Mouse (Mus musculus): ENCODE measurements around the gene D5Ertd579e.

The D5Ertd579e gene

DNA sequence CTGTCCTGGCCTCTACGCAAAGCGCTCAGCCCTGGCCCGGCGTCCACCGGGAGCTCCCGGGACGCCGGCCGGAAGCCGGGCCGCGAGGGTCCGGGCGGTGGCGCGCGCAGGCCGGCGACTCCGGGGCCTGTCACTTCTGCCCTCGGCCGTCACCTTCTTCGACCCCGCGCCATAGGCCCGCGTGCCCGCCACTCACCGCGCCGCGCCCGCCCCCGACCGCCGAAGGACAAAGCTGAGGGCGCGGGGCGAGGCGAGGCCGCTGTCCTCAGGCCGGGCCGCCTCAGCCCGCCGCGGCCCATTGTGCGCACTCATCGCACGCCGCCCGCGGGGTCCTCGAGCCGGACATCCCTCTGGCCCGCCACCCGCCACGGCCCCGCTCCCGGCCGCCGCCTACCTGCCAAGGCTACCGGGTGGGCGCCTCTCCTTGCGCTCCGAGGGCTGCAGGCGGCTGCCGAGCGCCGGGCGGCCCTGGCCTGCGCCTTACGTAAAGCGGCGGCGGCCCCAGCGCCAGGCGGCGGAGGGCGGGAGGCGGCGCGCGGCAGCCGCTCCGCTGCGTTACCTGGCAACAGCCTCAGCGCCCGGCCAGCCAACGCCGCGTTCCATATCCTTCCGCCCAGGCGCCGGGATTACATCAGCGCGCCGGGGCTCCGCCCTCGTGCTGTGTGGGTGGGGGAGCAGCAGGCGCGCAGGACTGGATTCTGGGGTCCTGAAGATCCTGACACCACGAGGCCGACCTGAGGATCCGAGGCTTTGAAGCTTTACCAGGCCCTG is at the start of gene D5Ertd579e:
Gene D5Ertd579e (minus strand): TSS at position 564 of the 771 bp plus-strand sequence.
- DNase-seq (ENCODE audit: low spot score): peak; percentile 88

DNA sequence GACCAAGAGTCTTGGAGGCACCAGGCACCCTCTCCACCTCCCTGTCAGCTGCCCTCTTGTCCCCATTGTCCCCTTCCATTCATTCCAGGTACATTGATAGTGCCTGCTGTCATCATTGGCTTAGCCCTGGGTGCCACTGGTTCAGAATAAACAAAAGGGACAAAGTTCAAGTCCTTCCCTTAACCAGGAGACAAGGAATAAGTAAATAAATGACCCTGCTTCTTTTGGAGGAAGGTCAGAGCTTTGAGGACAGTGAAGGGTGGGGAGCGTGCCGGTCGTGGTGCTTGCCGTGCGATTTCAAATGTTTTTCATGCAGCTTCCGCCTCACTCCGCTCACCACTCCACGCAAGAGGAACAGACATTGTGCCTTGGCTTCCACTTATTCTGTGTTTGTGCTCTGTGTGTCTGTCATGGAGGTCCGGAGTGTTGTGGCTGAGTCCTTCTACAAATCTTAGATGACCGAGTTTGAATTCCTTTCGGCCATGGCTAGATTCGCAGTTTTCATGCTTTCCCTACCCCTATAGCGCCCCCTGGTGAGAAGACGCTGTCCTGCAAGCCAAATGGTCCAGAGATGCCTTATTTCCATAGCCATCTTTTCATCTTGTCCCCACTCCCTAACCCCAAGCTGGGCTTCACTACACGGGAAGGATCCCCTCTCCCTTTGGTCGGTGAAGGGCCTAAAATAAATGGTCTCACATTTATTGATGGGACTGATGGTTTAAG is 46.5 kb upstream of the D5Ertd579e start:
- peak; percentile 79 for DNase-seq (ENCODE audit: low spot score)

DNA sequence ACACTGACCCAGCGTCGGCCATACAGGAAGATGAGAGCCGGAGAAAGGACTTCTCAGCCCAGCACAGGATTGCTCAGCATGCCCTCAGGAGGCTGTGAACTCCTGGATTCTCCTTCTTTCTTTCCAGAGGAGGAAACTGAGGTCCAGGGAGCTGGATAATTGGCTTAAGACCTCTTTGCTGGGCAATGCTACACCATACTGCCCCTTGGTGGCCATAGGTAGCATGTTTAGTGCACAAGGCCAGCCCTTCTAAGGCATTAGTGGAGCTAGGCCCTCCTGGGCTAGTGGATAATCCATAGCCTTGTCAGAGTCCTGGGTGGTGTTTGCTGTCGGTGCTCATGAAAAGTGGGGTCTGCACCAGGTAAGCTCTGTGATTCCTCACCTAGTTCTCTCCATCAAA is 44.0 kb upstream of the D5Ertd579e start:
- DNase-seq (ENCODE audit: low spot score): no peak

DNA sequence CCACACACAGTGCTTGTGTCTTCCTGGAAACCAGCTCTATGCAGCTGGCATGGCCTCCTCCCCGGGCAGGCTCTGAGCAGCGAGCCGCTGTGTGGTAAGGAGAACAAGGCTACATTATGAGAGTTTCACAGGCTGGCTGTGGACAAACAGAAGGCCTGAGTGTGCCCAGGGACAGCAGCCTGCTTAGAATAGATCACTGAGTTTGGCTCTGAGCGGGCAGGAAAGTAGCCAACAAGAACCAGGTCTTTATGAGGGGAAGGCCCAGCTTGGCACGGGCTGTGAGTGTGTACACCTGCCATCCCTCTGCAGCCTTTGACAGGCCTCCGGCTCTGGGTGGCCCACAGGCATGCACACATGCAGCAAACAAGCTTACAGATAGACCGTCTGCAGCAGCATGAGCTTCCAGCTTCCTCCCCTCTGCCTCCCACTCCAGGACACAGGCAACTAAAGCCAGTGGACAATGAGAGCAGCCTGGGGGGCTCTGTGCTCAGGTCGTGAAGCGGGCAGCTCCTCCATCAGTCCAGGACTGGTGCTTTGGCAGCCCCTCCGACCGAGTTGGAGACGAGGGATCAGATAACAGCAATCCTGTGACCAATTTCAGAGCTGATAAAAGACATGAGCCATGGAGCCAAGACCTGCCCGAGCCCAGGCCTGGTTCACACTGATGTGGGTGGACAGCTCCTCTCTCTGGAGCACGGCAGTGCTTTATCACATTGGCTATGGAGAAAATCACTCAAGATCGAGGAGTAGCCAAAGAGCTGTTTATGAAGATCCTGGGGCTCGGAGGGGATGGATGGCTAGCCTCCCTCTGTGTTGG is 43.2 kb upstream of the D5Ertd579e start:
- DNase-seq (ENCODE audit: low spot score): no peak

DNA sequence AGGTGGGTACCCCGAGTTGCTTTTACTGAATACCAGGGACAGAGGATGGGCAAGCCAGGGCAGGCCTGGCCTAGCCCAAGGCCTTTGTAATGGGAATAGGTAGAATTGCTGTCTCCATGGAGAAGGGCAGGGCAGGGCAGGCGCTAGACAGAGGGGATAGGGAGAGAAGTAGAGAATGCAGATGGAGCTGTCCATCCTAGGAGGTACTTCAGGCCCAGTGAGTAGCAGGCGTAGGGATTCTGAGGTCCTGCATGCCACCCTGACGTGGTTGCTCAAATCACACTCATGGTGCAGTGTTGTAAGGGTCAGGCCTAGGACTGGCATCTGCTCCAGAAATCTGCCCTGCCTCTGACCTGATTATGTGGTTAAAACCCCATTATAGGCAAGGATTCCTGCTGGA is 41.9 kb upstream of the D5Ertd579e start:
- DNase-seq (ENCODE audit: low spot score): no peak

DNA sequence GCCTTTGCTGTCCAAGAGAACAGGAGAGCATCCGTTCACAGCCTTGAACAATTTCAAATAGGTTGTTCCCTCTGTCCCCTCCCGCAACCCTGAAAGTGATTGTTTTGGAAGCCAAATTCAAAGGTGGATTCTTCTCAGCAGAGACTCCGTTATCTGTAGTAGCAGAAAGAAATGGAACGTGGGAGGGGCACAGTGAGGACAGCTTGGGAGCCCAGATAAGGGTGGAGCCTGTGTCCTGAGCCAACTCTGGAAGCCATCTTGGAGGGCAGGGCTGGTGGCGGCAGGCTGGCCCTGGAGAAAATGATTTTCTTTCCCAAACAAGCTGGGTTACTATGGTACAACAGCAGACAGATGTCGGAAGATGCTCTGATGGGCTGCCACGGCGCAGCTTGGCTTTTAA is 40.2 kb upstream of the D5Ertd579e start:
- peak; percentile 78 for DNase-seq (ENCODE audit: low spot score)

DNA sequence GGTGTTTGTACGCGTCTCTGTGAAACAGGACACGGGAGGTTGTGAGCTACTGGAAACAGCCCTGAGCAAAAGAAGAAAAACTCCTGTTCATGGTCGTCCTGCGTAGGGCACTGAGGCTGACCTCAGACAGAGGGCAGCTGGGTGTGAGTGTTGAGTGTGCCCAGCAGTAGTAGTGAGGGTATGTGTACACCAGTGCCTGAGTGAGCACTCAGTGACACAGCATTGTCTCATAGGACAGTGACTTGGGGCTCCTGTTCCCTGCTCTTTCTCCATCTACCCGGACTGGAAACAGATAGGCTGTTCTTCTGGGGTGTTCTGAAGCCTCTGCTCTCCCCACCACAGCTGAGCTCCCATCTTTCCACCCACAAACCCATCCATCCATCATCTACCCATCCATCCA is 39.3 kb upstream of the D5Ertd579e start:
- no peak for DNase-seq (ENCODE audit: low spot score)

- DNase-seq (ENCODE audit: low spot score): no peak
Observed at GRCm38 (mm10) chr5:36733405-36733804, 37.6 kb upstream of the D5Ertd579e start.

GRCm38 (mm10) chr5:36731901-36732652 is 36.3 kb upstream of the D5Ertd579e start:
- DNase-seq (ENCODE audit: low spot score): no peak

GRCm38 (mm10) chr5:36730689-36731088 is 34.9 kb upstream of the D5Ertd579e start:
- DNase-seq (ENCODE audit: low spot score): no peak

GRCm38 (mm10) chr5:36729923-36730322 is 34.1 kb upstream of the D5Ertd579e start:
- no peak for DNase-seq (ENCODE audit: low spot score)

DNA sequence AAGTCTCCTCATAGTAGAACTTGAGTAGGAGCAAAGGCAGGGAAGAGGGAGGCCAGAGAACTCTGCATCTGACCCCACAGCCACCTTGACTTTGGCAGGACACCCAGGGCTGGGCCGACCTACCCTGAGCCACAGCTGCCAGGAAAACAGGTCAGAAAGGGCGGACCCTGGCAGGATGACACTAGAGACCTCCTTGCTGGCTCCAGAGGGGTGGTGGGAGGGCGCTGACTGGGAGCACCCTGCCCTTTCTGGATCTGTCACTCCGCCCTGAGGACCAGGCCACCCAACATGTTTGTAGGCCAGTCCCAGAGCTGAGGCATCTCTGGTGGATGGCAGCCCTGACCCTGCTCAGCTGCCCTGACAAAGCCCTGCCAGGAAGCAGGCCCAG is 33.3 kb upstream of the D5Ertd579e start:
- no peak for DNase-seq (ENCODE audit: low spot score)

- no peak for DNase-seq (ENCODE audit: low spot score)
Observed at GRCm38 (mm10) chr5:36728403-36729085, 32.7 kb upstream of the D5Ertd579e start.

DNA sequence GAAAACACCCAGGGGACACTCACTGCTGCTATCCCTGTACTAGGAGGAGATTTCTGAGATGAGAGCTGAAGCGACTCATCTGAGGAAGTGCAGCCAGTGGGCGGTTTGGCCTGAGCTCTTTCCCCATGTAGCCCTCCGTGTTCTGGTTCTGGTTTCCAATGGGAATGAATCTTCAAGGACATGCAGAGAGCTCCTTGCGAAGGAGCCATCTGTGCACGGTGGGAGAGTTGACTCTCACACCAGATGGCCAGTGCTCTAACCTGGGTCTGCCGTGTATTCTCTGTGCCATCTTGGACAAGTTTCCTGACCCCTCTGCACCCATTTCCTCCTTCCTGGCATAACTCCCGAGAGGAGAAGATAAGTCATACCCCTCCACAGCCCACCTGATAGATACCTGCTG is 32.0 kb upstream of the D5Ertd579e start:
- DNase-seq (ENCODE audit: low spot score): no peak

DNA sequence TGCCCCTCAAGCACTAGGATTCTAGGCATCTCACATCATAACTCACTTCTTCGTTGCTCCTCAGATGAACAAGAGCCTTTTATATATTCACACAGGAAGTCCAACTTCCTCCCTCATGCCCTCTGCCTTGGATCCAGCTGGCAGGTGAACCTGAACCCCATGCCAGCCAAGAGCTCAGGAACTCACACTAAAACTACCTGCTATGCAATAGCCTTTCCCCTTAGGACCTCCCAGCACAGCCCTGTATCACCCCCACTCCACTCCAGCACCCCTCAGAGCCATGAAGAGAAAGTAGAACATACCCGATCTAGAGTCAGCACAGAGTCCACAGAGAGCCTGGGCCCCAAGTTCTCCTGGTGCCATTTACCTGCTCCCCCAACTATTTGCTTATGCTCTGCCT is 31.3 kb upstream of the D5Ertd579e start:
- DNase-seq (ENCODE audit: low spot score): no peak

GRCm38 (mm10) chr5:36726387-36726801 is 30.6 kb upstream of the D5Ertd579e start:
- no peak for DNase-seq (ENCODE audit: low spot score)

DNA sequence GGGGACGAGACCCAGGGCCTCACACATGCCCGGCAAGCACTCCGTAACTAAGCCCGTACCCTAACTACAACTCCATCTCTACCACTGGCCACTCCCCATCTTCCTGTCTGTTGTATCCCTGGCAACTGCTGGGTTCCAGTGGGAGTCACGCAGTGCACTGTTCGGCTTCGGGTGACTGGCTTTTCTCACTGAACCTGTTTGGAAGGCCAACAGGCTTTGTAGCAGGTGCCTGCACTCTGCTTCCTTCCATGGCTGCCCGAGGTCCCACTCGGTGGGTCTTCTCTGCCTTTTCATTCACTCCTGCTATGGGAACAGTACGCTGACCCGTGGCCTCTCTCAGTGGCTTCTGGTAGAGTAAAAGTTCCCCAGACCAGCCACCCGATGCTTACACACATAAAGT is 30.0 kb upstream of the D5Ertd579e start:
- no peak for DNase-seq (ENCODE audit: low spot score)

- no peak for DNase-seq (ENCODE audit: low spot score)
Observed at GRCm38 (mm10) chr5:36724274-36724673, 28.4 kb upstream of the D5Ertd579e start.

DNA sequence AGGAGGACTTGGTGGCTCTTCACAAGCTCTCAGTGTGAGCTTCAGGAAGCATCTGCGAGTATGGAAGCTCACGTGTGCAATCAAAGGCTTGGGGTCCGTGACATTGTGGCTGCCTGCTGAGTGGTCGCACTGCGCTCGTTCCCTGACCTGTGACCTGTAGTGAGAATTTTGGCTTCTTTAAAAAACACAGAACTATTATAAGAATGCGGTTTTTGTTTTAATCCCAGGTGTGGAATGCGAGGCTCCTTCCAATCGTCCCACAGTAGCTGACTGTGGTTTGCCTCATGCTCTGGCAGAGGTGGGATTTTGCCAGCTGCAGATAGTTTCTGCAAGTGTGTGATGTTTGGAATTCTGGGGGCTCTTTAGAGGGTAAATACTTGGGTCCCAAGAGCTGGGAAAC is 27.5 kb upstream of the D5Ertd579e start:
- DNase-seq (ENCODE audit: low spot score): no peak

- DNase-seq (ENCODE audit: low spot score): no peak
Observed at GRCm38 (mm10) chr5:36722415-36722856, 26.6 kb upstream of the D5Ertd579e start.

DNA sequence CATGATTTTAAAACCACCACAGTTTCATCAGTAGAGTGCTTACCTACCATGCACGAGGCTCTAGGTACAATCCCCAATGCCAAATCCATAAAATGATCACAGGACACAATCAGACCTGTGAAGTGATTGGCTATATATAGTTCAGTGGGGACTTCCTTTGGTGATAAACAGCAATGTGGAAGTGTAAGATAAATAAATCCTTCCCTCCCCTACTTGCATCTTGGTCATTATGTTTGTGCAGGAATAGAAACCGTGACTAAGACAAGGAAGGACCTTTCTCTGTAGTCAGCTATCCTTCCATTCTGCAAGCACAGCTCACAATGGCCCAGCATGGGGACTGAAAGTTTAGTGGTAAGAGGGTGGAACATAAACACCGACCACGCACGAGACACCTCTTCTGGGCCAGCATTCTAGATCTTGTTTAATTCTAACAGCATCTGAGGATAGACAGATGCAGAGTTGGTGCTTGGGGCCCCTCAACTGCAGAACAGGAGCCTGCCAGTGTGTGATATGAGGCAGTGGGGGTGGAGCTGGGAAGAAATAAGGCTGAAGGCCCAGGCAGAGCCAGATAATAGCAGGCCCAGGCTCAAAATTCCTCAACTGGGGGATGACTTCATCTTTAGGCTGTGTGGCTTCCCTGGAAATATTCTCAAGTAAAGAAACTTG is 25.0 kb upstream of the D5Ertd579e start:
- DNase-seq (ENCODE audit: low spot score): peak; percentile 63
